Mouse (Mus musculus): ENCODE results near the gene Crtap.
"Not testable (repeated sequence)": the region's sequence is repeated elsewhere in the genome, so short reads cannot be mapped to it uniquely, and the experiment has no call there.

Gene Crtap

GRCm38 (mm10) chr9:114394677-114395076 is 4.2 kb upstream of the Crtap start:
- DNase-seq, result no peak

GRCm38 (mm10) chr9:114394136-114394535 is 3.7 kb upstream of the Crtap start:
- DNase-seq, result not testable (repeated sequence)

- no peak for DNase-seq
Observed at GRCm38 (mm10) chr9:114390749-114391075, 237 bp upstream of the Crtap start.

- no peak for DNase-seq
Observed at GRCm38 (mm10) chr9:114389371-114389904, 1.0 kb downstream of the Crtap start.

- DNase-seq, result no peak
Observed at GRCm38 (mm10) chr9:114388701-114389370, 1.6 kb downstream of the Crtap start.

GRCm38 (mm10) chr9:114388288-114388687 is 2.2 kb downstream of the Crtap start:
- DNase-seq, result no peak

GRCm38 (mm10) chr9:114387086-114387485 is 3.4 kb downstream of the Crtap start:
- DNase-seq, result no peak

- no peak for DNase-seq
Observed at GRCm38 (mm10) chr9:114385160-114385559, 5.3 kb downstream of the Crtap start.

GRCm38 (mm10) chr9:114384691-114385090 is 5.8 kb downstream of the Crtap start:
- no peak for DNase-seq

- DNase-seq, result no peak
Observed at GRCm38 (mm10) chr9:114382936-114383710, 7.4 kb downstream of the Crtap start.

GRCm38 (mm10) chr9:114380881-114381733 is 9.4 kb downstream of the Crtap start:
- no peak for DNase-seq

GRCm38 (mm10) chr9:114379871-114380270 is 10.6 kb downstream of the Crtap start:
- DNase-seq, result no peak

- no peak for DNase-seq
Observed at GRCm38 (mm10) chr9:114377168-114377567, 13.3 kb downstream of the Crtap start.

- DNase-seq, result no peak
Observed at GRCm38 (mm10) chr9:114375276-114375962, 15.1 kb downstream of the Crtap start.

- DNase-seq, result not testable (repeated sequence)
Observed at GRCm38 (mm10) chr9:114371717-114372116, 18.8 kb downstream of the Crtap start.

GRCm38 (mm10) chr9:114369389-114369788 is 21.1 kb downstream of the Crtap start:
- not testable (repeated sequence) for DNase-seq

GRCm38 (mm10) chr9:114368471-114368858 is 22.0 kb downstream of the Crtap start:
- DNase-seq, result no peak

- peak; percentile 53 for DNase-seq
Observed at GRCm38 (mm10) chr9:114367783-114368470, 22.5 kb downstream of the Crtap start.

- DNase-seq, result not testable (repeated sequence)
Observed at GRCm38 (mm10) chr9:114329855-114330254, 60.6 kb downstream of the Crtap start, which contains the start of gene Bcl2a1c. TSS of gene Bcl2a1c (plus strand) at chr9:114330135.

GRCm38 (mm10) chr9:114328332-114328731 is 62.1 kb downstream of the Crtap start:
- DNase-seq, result not testable (repeated sequence)

- DNase-seq, result no peak
Observed at GRCm38 (mm10) chr9:114326011-114326748, 64.3 kb downstream of the Crtap start.

Data from cerebellum, adult 9-11 months (tissue).